Mouse (Mus musculus) frontal cortex, adult 2 months (tissue): Measurements from ENCODE around the gene Spry2. TPM values are rescaled to one million over a fixed set of nuclear protein-coding genes. Genes with fewer than 3 reads are reported as not detected.

Experiments used
- polyA plus RNA-seq: library from polyadenylated mRNA; depleted of rRNA; stranded (reverse); fragments of >200 nt; gene quantifications from 2 replicates; pipeline ENCODE4 v1.2.3, GENCODE M21; 2012; rRNA removed

Spry2 gene
- polyA plus RNA-seq, 1 experiment = 37.8 TPM

Other genes starting within 250 kb of the Spry2 start
- not detected in 2 replicates for gene Trim52, start 209.4 kb upstream of the Spry2 start, polyA plus RNA-seq